Mouse (Mus musculus): ENCODE measurements around the gene Mfap1b.

DNA sequence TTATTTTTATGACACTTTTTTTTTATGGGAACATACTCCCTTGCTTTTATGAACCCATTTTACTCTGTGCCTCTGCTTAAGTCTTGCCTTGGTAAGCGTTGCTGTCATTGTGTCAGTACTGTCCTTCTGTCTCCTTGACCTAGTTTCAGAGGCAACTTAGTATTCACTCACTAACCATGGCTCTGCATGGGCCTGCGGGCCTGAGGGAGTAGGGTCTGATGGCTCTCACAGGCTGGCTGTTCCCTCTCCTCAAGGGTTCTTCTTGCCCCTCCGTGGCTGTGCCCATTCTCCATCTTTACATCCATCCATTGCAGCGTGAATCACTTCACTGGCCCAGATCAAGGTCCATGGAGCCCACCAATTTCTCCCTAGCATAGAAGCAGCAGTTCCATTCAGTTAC, 27.4 kb downstream of the Mfap1b start:
- TF ChIP-seq CTCF (IDR thresholded peaks at IDR 0.05; ENCODE audit: low read depth) (no peak), EP300 (optimal IDR thresholded peaks at IDR 0.05) (no peak)

Data from stomach, postnatal 0 days (tissue).